Mouse (Mus musculus) CH12.LX (cell line): ENCODE results near the gene Cox4i2. TPM values are rescaled to one million over a fixed set of nuclear protein-coding genes. Genes with fewer than 3 reads are reported as not detected.

Source experiments
- DNase-seq: peaks from one replicate; pipeline ENCODE4 v3.0.0-alpha.2; 2013; ENCODE audit errors: extremely low read depth
- H3K27ac ChIP-seq: 2 replicates; pipeline ENCODE4 v1.5.1; 2012; ENCODE audit warnings: low read depth, mild to moderate bottlenecking, control low read depth, moderate library complexity; ENCODE audit not compliant: insufficient read depth
- H3K27me3 ChIP-seq: replicated peaks from 2 replicates; pipeline ENCODE3; 2012; ENCODE audit warnings: inconsistent platforms
- H3K36me3 ChIP-seq, 2 experiments: replicated peaks in 1 of 2; 2 replicates each; pipeline versions ENCODE3 to v1.6.1; 2012; ENCODE audit warnings: inconsistent platforms in 1 of 2, low read length in 1 of 2, mild to moderate bottlenecking in 1 of 2, mixed read lengths in 1 of 2, moderate library complexity in 1 of 2; ENCODE audit not compliant: control insufficient read depth in 1 of 2, insufficient read depth in 1 of 2
- H3K4me1 ChIP-seq, 2 experiments: 2 replicates each; pipeline ENCODE4 v1.6.1; 2012; ENCODE audit warnings: inconsistent platforms in 1 of 2, moderate library complexity in 1 of 2; ENCODE audit not compliant: insufficient read depth in 2 of 2, control insufficient read depth in 1 of 2
- H3K4me2 ChIP-seq: 2 replicates; pipeline ENCODE4 v1.6.1; 2012; ENCODE audit warnings: low read depth, mild to moderate bottlenecking, control low read depth; ENCODE audit not compliant: poor library complexity, insufficient read depth, severe bottlenecking
- H3K4me3 ChIP-seq, 3 experiments: fragments of 150-350 bp in 1 of 3; sonication (generic) in 1 of 3; replicated peaks in 1 of 3; 2 replicates each; pipeline versions ENCODE3 to v1.5.1; 2011 to 2012; ENCODE audit warnings: low read depth in 2 of 3, low read length in 2 of 3, mild to moderate bottlenecking in 2 of 3, moderate library complexity in 2 of 3, control low read depth in 1 of 3, improper control_type of control experiment in 1 of 3, inconsistent platforms in 1 of 3, mixed read lengths in 1 of 3; ENCODE audit not compliant: poor library complexity in 1 of 3
- H3K79me2 ChIP-seq: replicated peaks from 2 replicates; pipeline ENCODE4 v1.6.1; 2012; ENCODE audit warnings: mild to moderate bottlenecking, moderate library complexity; ENCODE audit not compliant: control insufficient read depth, poor library complexity, insufficient read depth, severe bottlenecking; ENCODE audit errors: extremely low read depth
- H3K9ac ChIP-seq: 2 replicates; pipeline ENCODE4 v1.6.1; 2012; ENCODE audit warnings: low read depth, mild to moderate bottlenecking, control low read depth, moderate library complexity; ENCODE audit not compliant: insufficient read depth
- H3K9me3 ChIP-seq: replicated peaks from 2 replicates; pipeline ENCODE3; 2012; ENCODE audit warnings: low read length, inconsistent platforms, mixed read lengths
- BHLHE40 ChIP-seq: IDR thresholded peaks from 2 replicates; pipeline ENCODE4 v1.6.1; 2011; ENCODE audit warnings: mild to moderate bottlenecking, low read depth, low read length, improper control_type of control experiment
- E2F4 ChIP-seq: IDR thresholded peaks from 2 replicates; pipeline ENCODE4 v1.6.1; 2011; ENCODE audit warnings: low read depth, low read length, improper control_type of control experiment; ENCODE audit not compliant: insufficient replicate concordance
- ETS1 ChIP-seq: conservative IDR thresholded peaks from 2 replicates; pipeline ENCODE4 v1.6.1; 2012; ENCODE audit warnings: low read depth, mild to moderate bottlenecking, inconsistent platforms, low read length, improper control_type of control experiment, moderate library complexity
- HCFC1 ChIP-seq: IDR thresholded peaks from 2 replicates; pipeline ENCODE4 v1.6.1; 2012; ENCODE audit warnings: low read depth, mild to moderate bottlenecking, inconsistent platforms, low read length, improper control_type of control experiment
- IRF4 ChIP-seq: IDR thresholded peaks from 2 replicates; pipeline ENCODE4 v1.6.1; 2014; ENCODE audit warnings: low read depth, mild to moderate bottlenecking, inconsistent platforms, low read length, improper control_type of control experiment
- JUN ChIP-seq: IDR thresholded peaks from 2 replicates; pipeline ENCODE4 v1.6.1; 2011; ENCODE audit warnings: low read depth, mild to moderate bottlenecking, low read length, improper control_type of control experiment, moderate library complexity; ENCODE audit not compliant: insufficient read depth
- JUND ChIP-seq: conservative IDR thresholded peaks from 2 replicates; pipeline ENCODE4 v1.6.1; 2011; ENCODE audit warnings: low read depth, low read length, improper control_type of control experiment
- KAT2A ChIP-seq: IDR thresholded peaks from 2 replicates; pipeline ENCODE4 v1.6.1; 2012; ENCODE audit warnings: low read length, improper control_type of control experiment, inconsistent platforms; ENCODE audit not compliant: insufficient replicate concordance
- MAZ ChIP-seq: IDR thresholded peaks from 2 replicates; pipeline ENCODE4 v1.6.1; 2012; ENCODE audit warnings: low read depth, mild to moderate bottlenecking, inconsistent platforms, low read length, improper control_type of control experiment, moderate library complexity
- PAX5 ChIP-seq: IDR thresholded peaks from 2 replicates; pipeline ENCODE4 v1.6.1; 2012; ENCODE audit warnings: low read length, inconsistent platforms, mixed read lengths
- POLR2A ChIP-seq: IDR thresholded peaks from 2 replicates; pipeline ENCODE4 v1.6.1; 2011; ENCODE audit warnings: low read depth, mild to moderate bottlenecking, improper control_type of control experiment, low read length
- RAD21 ChIP-seq: IDR thresholded peaks from 2 replicates; pipeline ENCODE4 v1.6.1; 2011; ENCODE audit warnings: low read depth, mild to moderate bottlenecking, low read length, improper control_type of control experiment, moderate library complexity
- RCOR1 ChIP-seq: conservative IDR thresholded peaks from 2 replicates; pipeline ENCODE4 v1.6.1; 2012; ENCODE audit warnings: low read depth, mild to moderate bottlenecking, inconsistent platforms, low read length, improper control_type of control experiment
- SIN3A ChIP-seq: IDR thresholded peaks from 2 replicates; pipeline ENCODE4 v1.6.1; 2012; ENCODE audit warnings: low read length, improper control_type of control experiment, inconsistent platforms
- SMC3 ChIP-seq: IDR thresholded peaks from 2 replicates; pipeline ENCODE4 v1.6.1; 2011; ENCODE audit warnings: low read depth, low read length, improper control_type of control experiment
- UBTF ChIP-seq: IDR thresholded peaks from 2 replicates; pipeline ENCODE4 v1.6.1; 2012; ENCODE audit warnings: low read depth, mild to moderate bottlenecking, inconsistent platforms, low read length, improper control_type of control experiment, moderate library complexity
- USF2 ChIP-seq: conservative IDR thresholded peaks from 2 replicates; pipeline ENCODE4 v1.6.1; 2011; ENCODE audit warnings: low read depth, low read length, improper control_type of control experiment
- ZMIZ1 ChIP-seq: IDR thresholded peaks from 2 replicates; pipeline ENCODE4 v1.6.1; 2012; ENCODE audit warnings: low read depth, mild to moderate bottlenecking, inconsistent platforms, low read length, improper control_type of control experiment
- ZNF384 ChIP-seq: IDR thresholded peaks from 2 replicates; pipeline ENCODE4 v1.6.1; 2012; ENCODE audit warnings: low read depth, low read length, improper control_type of control experiment, inconsistent platforms
- dilution Hi-C: fragments of 300-500 bp; cut with MboI; formaldehyde crosslinking; loops from 2 replicates; pipeline ENCODE4 v1.14.3; 2020; ENCODE audit warnings: low sequenced_read_pairs; ENCODE audit not compliant: extremely low pct_unique_long_range_greater_than_20kb, extremely low pct_ligation_motif_present
- in situ Hi-C: fragments of 300-500 bp; cut with MboI; formaldehyde crosslinking; loops from 3 replicates; pipeline ENCODE4 v1.14.3; 2019; ENCODE audit warnings: low sequenced_read_pairs, low pct_ligation_motif_present, low pct_unique_long_range_greater_than_20kb, mixed read lengths
- polyA plus RNA-seq: library from polyadenylated mRNA; unstranded; fragments of >175 nt; gene quantifications from 2 replicates; pipeline ENCODE4 v1.2.1, GENCODE M21; 2012; ENCODE audit warnings: low read depth; ENCODE audit not compliant: insufficient read length
- total RNA-seq, 2 experiments: library from RNA; depleted of rRNA; stranded (reverse); fragments of 300-350 nt in 1 of 2; fragments of >200 nt in 1 of 2; gene quantifications; 2 replicates each; pipeline ENCODE4 v1.2.3; 2012 to 2014

The Cox4i2 gene
- total and polyA plus RNA-seq, 3 experiments = not detected

DNA sequence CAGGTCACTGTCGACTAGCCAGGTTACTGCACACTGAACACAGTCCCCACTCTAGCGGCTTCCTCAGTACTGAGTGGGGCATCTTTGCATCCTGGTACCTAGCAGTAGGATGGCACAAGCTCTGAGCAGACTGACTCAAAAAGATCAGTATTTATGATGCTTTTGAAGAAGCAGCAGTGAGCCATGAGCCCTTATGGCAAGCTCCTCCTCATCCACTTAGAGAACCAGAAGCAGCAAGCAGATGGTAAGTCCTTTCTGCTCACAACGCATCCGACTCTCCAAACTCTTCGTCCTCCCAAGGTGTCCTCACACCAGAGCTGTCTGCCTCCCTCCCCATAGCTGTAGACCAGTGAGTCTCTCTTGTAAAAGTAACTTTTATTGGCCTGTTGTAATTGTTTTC lies 29.3 kb downstream of the Cox4i2 start:
- DNase-seq = no peak
- TF ChIP-seq MAZ = no peak
- TF ChIP-seq SIN3A = no peak
- TF ChIP-seq KAT2A = no peak
- no peak for TF ChIP-seq ZNF384
- TF ChIP-seq BHLHE40 = no peak
- TF ChIP-seq SMC3 = no peak
- TF ChIP-seq JUND = no peak
- TF ChIP-seq USF2 = no peak
- TF ChIP-seq JUN = no peak
- TF ChIP-seq RCOR1 = no peak
- in situ Hi-C loops = loop anchor here (5.0 kb wide), 1 partner anchor 34 kb away; no protein-coding TSS in a partner anchor
- Histone ChIP-seq H3K4me2 (no peak overlapping the region), H3K27me3 (no peaks in the 10 kb centered on the region), H3K4me3 (no peak overlapping the region), H3K27ac (no peak overlapping the region; the same call in 1 of the 2 replicates), H3K4me1 (peaks cover 54 to 67% of the 10 kb centered on the region in 2 experiments), H3K9ac (no peak overlapping the region), H3K79me2 (peaks cover 55% of the 10 kb centered on the region), H3K9me3 (peaks cover 4% of the 10 kb centered on the region), H3K36me3 (peaks cover 50 to 69% of the 10 kb centered on the region in 2 experiments)
- dilution Hi-C loops = no loop called here

DNA sequence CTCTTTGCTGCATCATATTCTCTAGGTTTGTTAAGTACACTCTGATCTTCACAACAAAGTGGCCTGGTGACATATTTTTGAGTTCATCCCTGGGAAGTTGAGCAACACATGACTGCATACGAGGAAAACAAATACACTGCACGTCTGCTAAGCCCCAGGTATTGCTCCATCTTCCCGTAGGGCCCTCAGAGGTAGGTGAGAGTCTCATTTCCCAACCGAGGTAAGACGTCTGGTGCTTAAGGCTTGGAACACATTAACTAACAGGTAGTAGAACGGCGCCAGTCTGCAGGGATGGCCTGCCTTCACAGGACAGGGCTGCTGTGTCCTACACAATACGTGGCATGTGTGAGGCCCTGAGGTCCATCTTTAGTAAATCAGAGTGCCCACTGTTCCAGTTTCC lies 30.7 kb downstream of the Cox4i2 start:
- Histone ChIP-seq H3K27ac (no peak overlapping the region), H3K79me2 (peaks cover 66% of the 10 kb centered on the region), H3K4me2 (no peak overlapping the region), H3K9ac (no peak overlapping the region), H3K27me3 (no peaks in the 10 kb centered on the region)
- no peak for DNase-seq
- no peak for TF ChIP-seq RAD21
- TF ChIP-seq ZNF384 = no peak
- no peak for TF ChIP-seq PAX5
- no peak for TF ChIP-seq IRF4
- no peak for TF ChIP-seq ZMIZ1
- no peak for TF ChIP-seq USF2
- no peak for TF ChIP-seq E2F4
- no peak for TF ChIP-seq UBTF
- TF ChIP-seq JUN = no peak
- TF ChIP-seq HCFC1 = no peak
- no peak for TF ChIP-seq POLR2A
- TF ChIP-seq ETS1 = no peak
- TF ChIP-seq, all 38 proteins: peak for 0
- H3K4me1 ChIP-seq = peaks cover 59 to 68% of the 10 kb centered on the region in 2 experiments
- H3K36me3 ChIP-seq = peaks cover 51 to 69% of the 10 kb centered on the region in 2 experiments
- H3K9me3 ChIP-seq = peaks cover 4% of the 10 kb centered on the region
- dilution Hi-C loops = no loop called here
- no peak overlapping the region for H3K4me3 ChIP-seq
- in situ Hi-C loops = loop anchor here (5.0 kb wide), 1 partner anchor 33 kb away; no protein-coding TSS in a partner anchor
